Mouse (Mus musculus) kidney, adult 2 months (tissue): Measurements from ENCODE around the gene Ftsj1.

Source experiments
- CTCF ChIP-seq: fragments of 200-500 bp; conservative IDR thresholded peaks from 2 replicates; pipeline ENCODE4 v1.5.1; 2011; ENCODE audit warnings: low read depth, mild to moderate bottlenecking, control low read depth, low read length, moderate library complexity, mixed read lengths; ENCODE audit not compliant: insufficient read depth, insufficient read length
- POLR2A ChIP-seq: fragments of 200-500 bp; IDR thresholded peaks from one replicate; pipeline ENCODE4 v1.6.1; 2011; ENCODE audit warnings: low read depth, low read length, control low read depth

GRCm38 (mm10) chrX:8252334-8253285 lies at the start of gene Ftsj1:
- TF ChIP-seq POLR2A (no peak), CTCF (no peak)
